Mouse (Mus musculus): ENCODE results near the gene Slc35f5. TPM values are rescaled to one million over a fixed set of nuclear protein-coding genes. Genes with fewer than 3 reads are reported as not detected.

The Slc35f5 gene
- polyA plus RNA-seq, 1 experiment from 2014 or later = 34.8 TPM

DNA sequence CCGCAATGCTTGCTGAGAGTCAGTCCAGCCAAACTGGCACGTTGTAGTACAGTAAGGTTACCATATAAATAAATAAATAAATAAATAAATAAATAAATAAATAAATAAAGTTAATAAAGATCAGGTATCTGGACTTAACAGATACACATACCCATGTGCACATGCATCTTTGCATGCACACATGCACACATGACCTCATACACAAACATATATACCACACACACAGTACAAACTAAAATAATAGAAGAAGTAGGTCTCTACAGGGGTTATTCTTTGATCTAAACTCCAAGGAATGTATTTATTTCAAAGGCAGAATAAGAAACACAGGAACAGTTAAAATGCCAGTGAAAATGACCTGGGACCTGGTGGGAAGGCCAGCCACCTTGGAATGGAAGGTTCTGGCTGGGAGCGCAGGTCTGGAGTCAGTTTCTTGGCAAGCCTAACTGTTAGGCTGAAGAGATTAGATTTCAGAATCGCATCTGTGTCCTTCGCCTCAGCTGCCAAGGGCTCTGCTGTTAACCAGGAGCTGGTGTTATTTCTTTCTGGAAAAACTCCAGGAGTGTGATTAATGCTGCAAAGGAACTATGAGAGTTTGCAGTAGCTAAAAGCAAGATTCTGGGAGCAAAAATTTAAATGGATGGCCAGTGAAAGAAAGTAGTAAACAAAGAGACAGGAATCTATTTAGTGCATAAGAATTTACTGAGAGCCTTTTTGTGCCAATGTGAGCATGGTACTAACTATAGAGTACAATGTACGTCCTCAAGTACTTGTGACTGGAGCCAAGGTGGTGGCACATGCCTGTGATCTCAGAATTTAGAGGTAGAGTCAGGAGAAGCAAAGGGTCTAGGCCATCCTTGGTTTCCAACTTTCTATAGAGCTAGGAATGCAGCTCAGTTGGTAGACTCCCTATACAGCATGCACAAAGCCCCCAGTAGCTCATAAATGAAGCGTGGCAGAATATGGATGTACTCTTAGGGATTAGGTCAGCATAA, 18.1 kb upstream of the Slc35f5 start:
- Histone ChIP-seq H3K27ac (no peak overlapping the region), H3K4me2 (no peak overlapping the region), H3K36me3 (no peaks in the 10 kb centered on the region), H3K4me3 (no peak overlapping the region), H3K4me1 (replicated peaks) (no peaks in the 10 kb centered on the region), H3K9ac (no peak overlapping the region), H3K9me3 (no peaks in the 10 kb centered on the region), H3K27me3 (no peaks in the 10 kb centered on the region)
- 88% methylated on average over 7 of the region's 7 CpGs for WGBS
- no peak for ATAC-seq (ENCODE audit: low FRiP score)

GRCm38 (mm10) chr1:125549872-125550271, 10.5 kb upstream of the Slc35f5 start:
- Histone ChIP-seq H3K4me3 (no peak overlapping the region), H3K9me3 (no peaks in the 10 kb centered on the region), H3K27me3 (no peaks in the 10 kb centered on the region), H3K4me1 (replicated peaks) (no peaks in the 10 kb centered on the region), H3K27ac (no peak overlapping the region), H3K36me3 (no peaks in the 10 kb centered on the region), H3K9ac (no peak overlapping the region), H3K4me2 (no peak overlapping the region)
- no peak for ATAC-seq (ENCODE audit: low FRiP score)
- 44% methylated on average over 1 of the region's 1 CpGs for WGBS

GRCm38 (mm10) chr1:125550359-125550758, 10.0 kb upstream of the Slc35f5 start:
- no peak overlapping the region for H3K4me2 ChIP-seq
- no peak overlapping the region for H3K4me3 ChIP-seq
- H3K27me3 ChIP-seq = no peaks in the 10 kb centered on the region
- WGBS = 95% methylated on average over 1 of the region's 1 CpGs
- no peaks in the 10 kb centered on the region for H3K36me3 ChIP-seq
- H3K4me1 ChIP-seq (replicated peaks) = no peaks in the 10 kb centered on the region
- ATAC-seq (ENCODE audit: low FRiP score) = no peak
- H3K9me3 ChIP-seq = no peaks in the 10 kb centered on the region
- no peak overlapping the region for H3K27ac ChIP-seq
- H3K9ac ChIP-seq = no peak overlapping the region

GRCm38 (mm10) chr1:125551564-125551963, 8.8 kb upstream of the Slc35f5 start:
- H3K4me2 ChIP-seq = no peak overlapping the region
- no peaks in the 10 kb centered on the region for H3K36me3 ChIP-seq
- ATAC-seq (ENCODE audit: low FRiP score) = no peak
- H3K4me1 ChIP-seq (replicated peaks) = no peaks in the 10 kb centered on the region
- H3K27me3 ChIP-seq = no peaks in the 10 kb centered on the region
- no peak overlapping the region for H3K9ac ChIP-seq
- 86% methylated on average over 2 of the region's 2 CpGs for WGBS
- H3K9me3 ChIP-seq = no peaks in the 10 kb centered on the region
- no peak overlapping the region for H3K27ac ChIP-seq
- no peak overlapping the region for H3K4me3 ChIP-seq

DNA sequence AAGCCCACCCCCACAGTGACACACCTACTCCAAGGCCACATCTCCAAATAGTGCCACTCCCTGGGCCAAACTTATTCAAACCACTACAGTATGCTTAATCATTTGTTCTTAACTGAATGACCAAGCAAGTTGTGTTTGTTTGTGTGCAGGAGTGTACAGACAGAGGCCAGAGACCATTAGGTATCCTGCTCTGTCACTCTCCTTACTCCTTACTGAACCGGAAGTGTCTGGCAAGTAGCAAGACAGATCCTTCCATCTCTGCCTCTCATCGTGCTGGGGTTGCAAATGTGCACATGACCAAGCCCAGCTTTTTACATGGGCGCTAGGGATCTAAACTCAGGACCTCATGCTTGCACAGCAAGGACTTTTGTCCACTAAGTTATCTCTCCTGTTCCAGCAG, 1.1 kb upstream of the Slc35f5 start:
- Histone ChIP-seq H3K9ac (no peak overlapping the region), H3K4me2 (no peak overlapping the region)

DNA sequence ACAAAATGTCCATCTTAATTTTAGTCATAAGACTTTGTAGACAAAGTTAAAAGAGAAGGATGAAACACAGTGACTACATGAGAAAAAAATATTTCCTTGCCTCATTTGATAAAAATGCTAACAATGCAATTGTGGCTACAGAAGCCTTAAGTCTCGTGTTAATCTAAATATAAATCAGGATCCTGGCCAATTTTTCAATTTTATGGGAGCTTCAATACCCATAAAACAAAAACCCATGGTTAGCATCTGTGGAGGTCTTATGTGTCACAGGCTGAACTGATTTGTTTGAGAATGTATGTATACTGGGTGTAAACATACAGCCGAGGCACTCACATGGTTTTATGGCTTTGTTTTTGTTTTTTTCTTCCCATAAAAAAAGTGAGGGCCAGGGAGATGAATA, 674 bp upstream of the Slc35f5 start:
- WGBS = 31% methylated on average over 2 of the region's 2 CpGs
- peak overlapping the region; percentile 93 for H3K27ac ChIP-seq
- peak overlapping the region; percentile 69 for H3K4me2 ChIP-seq
- ATAC-seq (ENCODE audit: low FRiP score) = 0 out of 2 replicates have a peak, but pooled peaks have one; percentile 0
- H3K9ac ChIP-seq = peak overlapping the region; percentile 86
- H3K36me3 ChIP-seq = 0 out of 2 replicates have a peak, but pooled peaks cover 1% of the 10 kb centered on the region
- peaks cover 12% of the 10 kb centered on the region for H3K4me1 ChIP-seq (replicated peaks)
- no peaks in the 10 kb centered on the region for H3K9me3 ChIP-seq
- H3K4me3 ChIP-seq = peak overlapping the region; percentile 82
- H3K27me3 ChIP-seq = no peaks in the 10 kb centered on the region

More for the DNA sequence above, 1.1 kb upstream of the Slc35f5 start:
- H3K4me1 ChIP-seq (replicated peaks) = peaks cover 12% of the 10 kb centered on the region
- H3K4me3 ChIP-seq = no peak overlapping the region
- no peaks in the 10 kb centered on the region for H3K9me3 ChIP-seq
- no peaks in the 10 kb centered on the region for H3K27me3 ChIP-seq
- ATAC-seq (ENCODE audit: low FRiP score) = no peak
- H3K36me3 ChIP-seq = no peaks in the 10 kb centered on the region
- no peak overlapping the region for H3K27ac ChIP-seq
- WGBS = 92% methylated on average over 3 of the region's 3 CpGs

- Histone ChIP-seq H3K27me3 (no peaks in the 10 kb centered on the region), H3K4me2 (peak overlapping the region; percentile 69), H3K36me3 (0 out of 2 replicates have a peak, but pooled peaks cover 10% of the 10 kb centered on the region), H3K9ac (peak overlapping the region; percentile 86), H3K9me3 (no peaks in the 10 kb centered on the region), H3K4me3 (peak overlapping the region; percentile 82), H3K27ac (peak overlapping the region; percentile 93), H3K4me1 (replicated peaks) (peaks cover 12% of the 10 kb centered on the region)
- peak; percentile 50 for ATAC-seq (ENCODE audit: low FRiP score)
- WGBS = 1% methylated on average over 29 of the region's 29 CpGs
Observed at GRCm38 (mm10) chr1:125561206-125561605, 811 bp downstream of the Slc35f5 start.

GRCm38 (mm10) chr1:125561841-125562240, 1.4 kb downstream of the Slc35f5 start:
- peak overlapping the region; percentile 82 for H3K4me3 ChIP-seq
- 0 out of 2 replicates have a peak overlapping the region, but pooled peaks have one; percentile 93 for H3K27ac ChIP-seq
- H3K36me3 ChIP-seq = 0 out of 2 replicates have a peak, but pooled peaks cover 10% of the 10 kb centered on the region
- peak overlapping the region; percentile 69 for H3K4me2 ChIP-seq
- no peak for ATAC-seq (ENCODE audit: low FRiP score)
- peaks cover 12% of the 10 kb centered on the region for H3K4me1 ChIP-seq (replicated peaks)
- H3K9ac ChIP-seq = peak overlapping the region; percentile 86
- WGBS = 81% methylated on average over 4 of the region's 4 CpGs
- H3K9me3 ChIP-seq = no peaks in the 10 kb centered on the region
- H3K27me3 ChIP-seq = no peaks in the 10 kb centered on the region

- H3K27me3 ChIP-seq = no peaks in the 10 kb centered on the region
- no peak overlapping the region for H3K27ac ChIP-seq
- ATAC-seq (ENCODE audit: low FRiP score) = no peak
- WGBS = 85% methylated on average over 4 of the region's 4 CpGs
- H3K4me1 ChIP-seq (replicated peaks) = no peaks in the 10 kb centered on the region
- no peak overlapping the region for H3K4me2 ChIP-seq
- no peak overlapping the region for H3K4me3 ChIP-seq
- H3K9ac ChIP-seq = no peak overlapping the region
- no peaks in the 10 kb centered on the region for H3K9me3 ChIP-seq
- peaks cover 54% of the 10 kb centered on the region for H3K36me3 ChIP-seq
Observed at GRCm38 (mm10) chr1:125568126-125568525, 7.7 kb downstream of the Slc35f5 start.

DNA sequence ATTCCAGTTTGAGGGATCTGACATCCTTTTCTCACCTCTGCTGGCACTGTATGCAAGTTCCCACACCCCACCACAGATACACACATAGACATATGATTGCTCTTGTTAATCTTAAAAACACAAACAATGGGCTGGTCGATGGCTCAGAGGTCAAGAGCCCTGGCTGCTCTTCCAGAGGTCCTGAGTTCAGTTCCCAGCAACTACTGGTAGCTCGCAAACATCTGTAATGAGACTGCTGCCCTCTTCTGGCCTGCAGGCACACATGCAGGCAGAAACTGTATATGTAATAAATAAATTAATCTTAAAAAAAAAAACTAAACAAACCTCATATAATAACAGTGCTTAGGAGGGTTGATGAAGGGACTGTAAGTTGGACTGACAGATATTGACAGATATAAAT, 13.8 kb downstream of the Slc35f5 start:
- Histone ChIP-seq H3K27me3 (no peaks in the 10 kb centered on the region), H3K4me1 (replicated peaks) (no peaks in the 10 kb centered on the region), H3K4me2 (no peak overlapping the region), H3K36me3 (peaks cover 79% of the 10 kb centered on the region), H3K9ac (no peak overlapping the region), H3K9me3 (no peaks in the 10 kb centered on the region), H3K27ac (no peak overlapping the region), H3K4me3 (no peak overlapping the region)
- ATAC-seq (ENCODE audit: low FRiP score) = no peak
- 76% methylated on average over 2 of the region's 2 CpGs for WGBS

- no peak overlapping the region for H3K4me2 ChIP-seq
- H3K36me3 ChIP-seq = peaks cover 72% of the 10 kb centered on the region
- no peak for ATAC-seq (ENCODE audit: low FRiP score)
- no peak overlapping the region for H3K4me3 ChIP-seq
- WGBS = 92% methylated on average over 10 of the region's 10 CpGs
- H3K27me3 ChIP-seq = no peaks in the 10 kb centered on the region
- no peaks in the 10 kb centered on the region for H3K4me1 ChIP-seq (replicated peaks)
- no peak overlapping the region for H3K27ac ChIP-seq
- no peak overlapping the region for H3K9ac ChIP-seq
- H3K9me3 ChIP-seq = no peaks in the 10 kb centered on the region
Observed at GRCm38 (mm10) chr1:125575458-125576114, 15.2 kb downstream of the Slc35f5 start.

DNA sequence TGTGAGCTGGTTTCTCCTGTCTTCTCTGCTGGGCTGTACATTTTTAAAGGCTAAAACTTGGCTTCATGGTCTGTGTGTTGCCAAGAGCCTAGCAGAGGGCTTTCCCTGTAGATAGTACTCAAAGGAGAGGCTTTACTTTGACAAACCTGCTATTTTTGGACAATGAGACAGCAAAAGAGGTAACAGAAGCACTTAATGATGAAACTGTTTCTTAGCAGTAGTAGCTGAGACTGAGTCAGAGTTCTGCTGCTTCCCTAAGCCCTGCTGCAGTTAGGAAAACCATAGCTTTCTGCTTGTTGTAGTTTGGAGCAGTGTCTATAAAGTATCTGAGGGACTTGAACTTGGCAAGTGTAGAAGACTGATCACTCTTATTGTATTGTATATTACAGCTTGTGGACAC, 16.6 kb downstream of the Slc35f5 start:
- H3K27me3 ChIP-seq = no peaks in the 10 kb centered on the region
- H3K27ac ChIP-seq = no peak overlapping the region
- no peak overlapping the region for H3K4me3 ChIP-seq
- ATAC-seq (ENCODE audit: low FRiP score) = no peak
- H3K9me3 ChIP-seq = no peaks in the 10 kb centered on the region
- no peaks in the 10 kb centered on the region for H3K4me1 ChIP-seq (replicated peaks)
- no peak overlapping the region for H3K4me2 ChIP-seq
- no peak overlapping the region for H3K9ac ChIP-seq
- H3K36me3 ChIP-seq = peaks cover 78% of the 10 kb centered on the region

All from hindbrain, embryonic 13.5 days (tissue).